Mouse (Mus musculus): ENCODE data around the gene Diaph3.
A peak's percentile ranks its signal among the peaks of the same experiment; 100 is the strongest.
"Not testable (repeated sequence)": the region's sequence is repeated elsewhere in the genome, so short reads cannot be mapped to it uniquely, and the experiment has no call there.

Gene Diaph3

GRCm38 (mm10) chr14:86731300-86731699 lies 409.7 kb downstream of the Diaph3 start:
- no peak for DNase-seq

DNA sequence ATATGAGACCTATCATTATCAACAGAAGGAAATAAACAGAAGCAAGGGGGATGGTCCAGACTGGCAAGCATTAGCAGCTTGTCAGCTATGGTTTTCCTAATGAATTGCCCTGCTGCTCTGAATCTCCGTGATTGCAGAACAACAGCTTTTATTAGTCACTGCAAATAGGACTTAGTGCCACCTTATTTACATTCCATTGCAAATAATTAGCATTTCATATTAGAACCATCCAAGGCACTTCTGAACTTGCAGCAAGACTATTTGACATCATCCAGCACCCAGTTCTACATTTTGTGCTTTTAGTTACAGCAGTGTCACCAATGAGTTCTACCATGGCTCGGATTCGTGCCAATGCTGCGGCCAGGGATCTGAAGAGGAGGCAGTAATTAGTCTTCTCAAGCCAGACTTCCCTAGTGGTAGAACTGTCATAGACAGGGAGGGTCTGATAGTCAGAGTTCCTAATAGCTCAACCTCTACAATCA lies 411.4 kb downstream of the Diaph3 start:
- DNase-seq = no peak

DNA sequence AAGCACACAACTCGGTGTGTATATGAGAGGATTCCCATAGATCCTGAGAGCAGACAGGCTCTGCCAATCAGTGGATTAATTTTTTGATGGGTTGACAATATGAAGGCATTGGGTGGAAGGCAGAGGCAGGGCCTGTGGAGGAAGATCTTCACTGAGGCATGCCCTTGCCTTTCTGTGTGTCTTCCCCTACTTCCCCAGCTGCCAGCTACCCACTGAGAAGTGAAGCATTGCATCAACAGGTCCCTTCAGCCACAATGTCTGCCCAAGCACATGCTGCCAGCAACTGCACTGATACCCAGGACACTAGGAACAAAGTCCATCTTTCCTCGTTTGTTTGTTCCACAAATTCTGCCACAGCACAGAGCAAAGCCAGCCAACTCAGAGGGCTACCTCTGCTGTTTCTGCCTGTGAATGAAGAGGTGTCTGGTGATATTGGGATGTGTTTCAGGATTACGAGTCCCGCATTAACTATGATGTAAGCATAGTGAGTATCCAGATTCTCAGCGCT lies 413.4 kb downstream of the Diaph3 start:
- DNase-seq = no peak

DNA sequence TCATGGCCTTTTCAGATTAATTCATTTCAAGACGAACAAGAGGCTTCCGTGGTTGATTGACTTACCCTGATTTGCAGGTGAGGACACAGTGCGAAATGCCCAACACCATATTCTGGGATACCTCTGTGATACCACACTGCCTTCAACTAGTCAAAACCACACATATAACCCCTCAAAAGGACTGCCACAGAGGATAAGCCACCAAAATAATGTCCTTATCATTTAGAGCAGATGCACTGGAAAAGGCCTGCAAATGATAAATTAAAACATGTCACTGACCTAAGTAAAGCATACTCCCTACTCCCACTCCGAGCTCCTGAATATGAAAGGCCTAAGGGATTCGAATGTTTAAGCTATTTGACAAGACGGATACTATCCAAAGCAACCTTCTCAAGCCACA lies 419.3 kb downstream of the Diaph3 start:
- DNase-seq = no peak

- DNase-seq = no peak
Observed at GRCm38 (mm10) chr14:86721082-86721481, 420.0 kb downstream of the Diaph3 start.

DNA sequence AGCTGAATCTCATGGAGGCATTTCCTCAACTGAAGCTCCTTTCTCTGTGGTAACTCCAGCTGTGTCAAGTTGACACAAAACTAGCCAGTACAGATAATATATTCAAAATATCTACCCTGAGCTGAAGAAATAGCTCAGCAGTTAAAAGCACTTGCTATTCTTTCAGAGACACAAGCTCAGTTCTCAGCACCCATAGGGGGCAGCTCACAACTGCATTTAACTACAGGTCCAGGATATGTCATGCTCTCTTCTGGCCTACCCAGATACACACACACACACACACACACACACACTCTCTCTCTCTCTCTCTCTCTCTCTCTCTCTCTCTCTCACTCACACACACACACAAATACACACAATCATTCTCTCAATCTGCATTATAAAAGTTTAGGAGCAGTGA lies 420.6 kb downstream of the Diaph3 start:
- DNase-seq = not testable (repeated sequence)

- no peak for DNase-seq
Observed at GRCm38 (mm10) chr14:86714088-86714690, 426.8 kb downstream of the Diaph3 start.

DNA sequence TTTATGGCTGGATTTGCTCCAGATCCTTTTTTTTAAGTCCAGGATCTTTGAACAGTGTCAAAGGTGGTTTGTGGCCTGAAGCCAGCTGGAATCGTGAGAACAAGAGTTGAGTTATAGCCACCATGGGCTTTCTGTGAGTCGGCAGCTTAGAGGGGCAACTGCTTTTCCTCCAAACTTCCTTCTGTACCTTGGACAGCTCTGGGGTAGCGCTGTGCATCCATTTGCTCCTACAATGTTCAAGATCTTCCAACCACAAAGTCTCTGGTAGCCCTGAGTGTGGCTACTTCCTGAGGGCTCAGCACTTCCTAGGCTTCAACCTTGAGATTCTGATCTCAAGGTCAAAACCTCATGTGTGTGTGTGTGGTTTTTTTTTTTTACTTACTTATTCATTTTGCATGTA lies 437.0 kb downstream of the Diaph3 start:
- peak in 1 of 2 experiments; percentile 6 for DNase-seq

GRCm38 (mm10) chr14:86701145-86701544 lies 439.9 kb downstream of the Diaph3 start:
- no peak for DNase-seq

DNA sequence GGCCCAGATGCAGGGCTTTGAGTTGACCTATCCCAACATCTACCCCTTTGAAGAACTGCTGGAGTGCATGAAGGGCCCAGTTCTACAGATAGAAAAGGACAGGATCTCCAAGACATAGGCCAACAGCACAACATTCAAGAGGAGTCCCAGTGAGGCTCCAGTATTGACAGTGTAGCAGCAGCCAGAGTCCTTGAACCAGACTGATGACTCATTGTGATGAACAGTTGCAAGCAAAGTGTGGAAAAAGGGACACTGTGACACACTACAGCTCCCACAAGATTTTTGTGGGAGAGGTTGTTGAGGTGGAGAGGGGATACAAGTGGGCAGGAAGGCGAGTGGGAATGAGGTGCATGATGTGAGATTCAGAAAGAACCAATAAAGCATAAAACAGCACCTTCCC lies 443.1 kb downstream of the Diaph3 start:
- DNase-seq = no peak

DNA sequence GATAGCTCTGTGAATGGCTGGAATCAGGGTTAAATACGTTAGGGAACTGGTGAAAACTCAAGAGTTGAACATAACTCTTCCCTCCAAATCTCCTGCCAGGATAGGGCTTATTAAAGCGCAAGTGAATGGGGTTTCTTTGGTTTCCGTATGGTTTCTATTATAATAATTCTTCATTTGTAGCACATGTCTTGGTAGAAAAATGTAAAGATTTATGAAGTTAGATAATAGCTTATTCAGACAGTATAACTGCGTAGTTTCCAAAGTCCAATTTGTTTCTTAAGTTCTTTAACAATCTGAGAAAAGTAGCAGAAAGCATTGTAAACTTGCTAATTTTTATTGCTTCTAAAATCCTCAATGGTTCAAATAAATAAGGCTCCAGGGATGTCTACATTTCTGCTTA lies 448.3 kb downstream of the Diaph3 start:
- DNase-seq = no peak

DNA sequence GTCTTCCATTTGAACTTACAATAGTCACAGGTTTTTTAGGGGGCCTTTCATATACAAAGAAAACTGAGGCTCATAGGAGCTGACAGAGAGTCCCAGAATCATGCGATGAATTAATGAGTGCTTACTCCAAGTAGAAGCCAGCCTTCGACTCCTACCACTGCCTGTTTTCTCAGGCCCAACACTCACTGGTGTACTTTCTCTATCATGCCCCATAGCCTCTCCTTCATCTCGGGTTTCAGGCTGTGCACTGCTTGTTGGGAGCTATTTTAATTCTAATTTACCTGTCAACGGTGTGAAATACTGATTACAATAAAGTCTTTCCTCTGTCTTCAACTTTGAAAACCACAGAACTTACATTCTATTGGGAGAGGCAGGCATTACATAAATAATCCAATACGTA lies 449.7 kb downstream of the Diaph3 start:
- no peak for DNase-seq

- no peak for DNase-seq
Observed at GRCm38 (mm10) chr14:86684585-86685503, 456.2 kb downstream of the Diaph3 start.

GRCm38 (mm10) chr14:86681951-86682350 lies 459.1 kb downstream of the Diaph3 start:
- DNase-seq = no peak

DNA sequence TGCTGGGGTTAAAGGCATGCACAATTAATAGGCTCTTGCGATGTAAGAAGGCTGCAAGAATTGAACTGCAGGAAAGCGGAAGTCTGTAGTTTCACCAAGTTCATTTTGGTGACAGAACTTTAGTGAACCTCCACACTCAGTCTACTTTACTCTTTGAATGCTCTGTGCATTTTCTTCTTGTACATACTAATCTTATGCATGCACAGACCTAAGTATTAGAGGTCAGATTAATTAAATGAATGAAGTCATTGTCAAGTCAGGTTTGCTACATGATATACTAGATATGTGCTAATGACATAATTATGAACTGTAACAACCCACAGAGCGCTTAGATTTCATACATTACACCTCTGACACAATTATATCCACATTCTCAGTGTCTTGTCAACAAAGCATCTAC lies 462.0 kb downstream of the Diaph3 start:
- DNase-seq = no peak

- no peak for DNase-seq
Observed at GRCm38 (mm10) chr14:86678179-86678780, 462.8 kb downstream of the Diaph3 start.

DNA sequence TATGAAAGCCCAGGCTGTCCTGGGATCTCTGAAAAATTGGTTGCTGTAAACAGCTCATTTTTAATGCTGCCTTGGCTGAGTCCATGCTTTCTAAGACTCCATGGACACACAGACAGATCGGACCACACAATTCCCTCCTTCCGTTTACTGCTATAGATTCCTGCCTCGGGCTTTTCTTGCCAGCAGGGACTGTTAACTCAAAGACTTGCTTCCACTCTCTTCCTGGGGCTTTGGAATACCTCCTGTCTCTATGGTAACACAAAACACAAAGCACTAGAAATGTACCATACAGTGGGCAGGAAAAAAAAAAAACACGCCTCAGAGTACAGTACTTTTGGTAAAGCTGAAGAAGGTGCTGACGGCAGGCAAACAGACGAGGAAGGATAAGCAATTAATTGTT lies 464.0 kb downstream of the Diaph3 start:
- no peak for DNase-seq

- no peak for DNase-seq
Observed at GRCm38 (mm10) chr14:86675314-86675713, 465.7 kb downstream of the Diaph3 start.

- no peak for DNase-seq
Observed at GRCm38 (mm10) chr14:86662846-86663245, 478.2 kb downstream of the Diaph3 start.

GRCm38 (mm10) chr14:86660556-86660955 lies 480.5 kb downstream of the Diaph3 start:
- no peak for DNase-seq

DNA sequence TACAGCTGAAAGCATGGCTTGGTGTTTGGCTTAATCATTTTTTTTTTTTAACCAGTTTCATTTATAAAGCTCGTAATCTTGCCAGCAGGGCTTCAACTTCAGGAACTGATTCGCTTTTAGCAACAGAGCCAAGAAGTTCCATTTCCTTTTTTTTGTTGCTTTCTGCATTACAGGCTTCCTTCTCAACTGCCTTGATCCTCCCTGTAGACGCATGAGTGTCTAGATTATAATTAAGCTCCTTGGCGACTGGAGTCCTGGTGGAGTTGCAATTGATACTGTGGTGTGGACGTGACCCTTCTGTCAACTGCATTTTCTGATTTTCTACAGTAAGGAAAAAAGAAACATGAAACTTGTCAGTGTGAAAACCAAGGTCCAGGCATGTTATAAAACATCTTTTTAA lies 484.8 kb downstream of the Diaph3 start:
- DNase-seq = no peak

DNA sequence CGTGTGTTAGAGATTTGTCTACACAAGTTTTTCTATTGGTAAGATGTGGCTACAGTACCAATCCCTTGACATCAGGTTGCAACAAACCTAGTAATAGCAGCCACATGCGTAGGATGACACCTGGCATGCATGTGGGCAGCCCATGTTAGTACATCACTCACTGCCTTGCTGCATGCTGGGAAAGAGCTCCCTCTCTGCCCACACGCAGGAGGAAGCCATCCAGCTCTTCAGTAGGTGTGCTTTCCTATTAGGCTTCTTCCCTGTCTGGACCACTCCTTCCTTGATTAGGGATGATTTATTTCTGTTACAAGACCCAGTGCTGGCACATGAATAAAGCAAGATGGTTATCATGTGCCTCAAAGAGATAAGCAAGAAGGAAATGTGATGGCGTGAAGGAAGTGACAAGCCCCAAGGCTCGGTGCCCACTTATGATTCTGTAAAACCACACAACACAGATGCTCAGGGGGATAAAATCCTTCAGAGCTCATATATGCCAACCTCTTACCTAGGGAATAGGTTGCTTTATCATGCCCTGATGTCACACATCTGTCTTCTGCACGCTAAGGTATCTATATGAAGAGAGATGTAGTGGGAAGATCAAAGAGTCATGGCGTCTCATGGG lies 494.4 kb downstream of the Diaph3 start:
- no peak for DNase-seq

- no peak for DNase-seq
Observed at GRCm38 (mm10) chr14:86642831-86643241, 498.2 kb downstream of the Diaph3 start.

Measured in kidney, postnatal 4 days (tissue).